Mouse (Mus musculus) lung, embryonic 14.5 days (tissue): Measurements from ENCODE around the gene Disp3. TPM values are rescaled to one million over a fixed set of nuclear protein-coding genes. Genes with fewer than 3 reads are reported as not detected.

Source experiments
- ATAC-seq: fragments of 200-750 bp; cut with Nextera tagmentation; 2 replicates; pipeline ENCODE4 v1.8.0; 2017; ENCODE audit warnings: mild to moderate bottlenecking, moderate TSS enrichment, moderate library complexity; ENCODE audit not compliant: insufficient read depth
- DNase-seq: peaks from one replicate; pipeline ENCODE4 v3.0.0-alpha.2; 2015
- H3K27ac ChIP-seq: fragments of 300-500 bp; sonication (generic); 2 replicates; pipeline ENCODE4 v1.5.1; 2014; ENCODE audit warnings: low read depth, mild to moderate bottlenecking, moderate library complexity
- H3K27me3 ChIP-seq: fragments of 300-500 bp; sonication (generic); 2 replicates; pipeline ENCODE4 v1.6.1; 2014; ENCODE audit warnings: low read length, control low read depth; ENCODE audit not compliant: insufficient read depth
- H3K36me3 ChIP-seq: fragments of 300-500 bp; sonication (generic); 2 replicates; pipeline ENCODE4 v1.6.1; 2014; ENCODE audit warnings: control low read depth; ENCODE audit not compliant: insufficient read depth
- H3K4me1 ChIP-seq: fragments of 300-500 bp; sonication (generic); 2 replicates; pipeline ENCODE4 v1.6.1; 2014; ENCODE audit warnings: antibody characterized with exemption, control low read depth; ENCODE audit not compliant: insufficient read depth
- H3K4me2 ChIP-seq: fragments of 300-500 bp; sonication (generic); 2 replicates; pipeline ENCODE4 v1.6.1; 2014; ENCODE audit warnings: mild to moderate bottlenecking
- H3K4me3 ChIP-seq: fragments of 300-500 bp; sonication (generic); 2 replicates; pipeline ENCODE4 v1.5.1; 2014; ENCODE audit warnings: low read depth, low read length
- H3K9ac ChIP-seq: fragments of 300-500 bp; sonication (generic); 2 replicates; pipeline ENCODE4 v1.6.1; 2014
- H3K9me3 ChIP-seq: fragments of 300-500 bp; sonication (generic); 2 replicates; pipeline ENCODE4 v1.6.1; 2016; ENCODE audit warnings: low read depth, low read length, control low read depth
- CTCF ChIP-seq: IDR thresholded peaks from 2 replicates; pipeline ENCODE4 v1.5.1; 2016; ENCODE audit warnings: antibody characterized with exemption, low read depth
- WGBS: fragments of 180-500 bp; shearing (Covaris S2); extraction: QIAGEN DNeasy Blood & Tissue Kit; methylation state at CpG from one replicate; pipeline ENCODE4 v1.1.7; 2014; 5-methylcytosine and 5-hydroxymethylcytosine counted together
- polyA plus RNA-seq: library from polyadenylated mRNA; unstranded; fragments of >200 nt; fragmentation: Nextera tagmentation; extraction: Ambion mirVana; gene quantifications from 2 replicates; pipeline ENCODE4 v1.2.1, GENCODE M21; 2014

Disp3 gene
- polyA plus RNA-seq, 1 experiment from 2014 or later = 0.18 TPM

DNA sequence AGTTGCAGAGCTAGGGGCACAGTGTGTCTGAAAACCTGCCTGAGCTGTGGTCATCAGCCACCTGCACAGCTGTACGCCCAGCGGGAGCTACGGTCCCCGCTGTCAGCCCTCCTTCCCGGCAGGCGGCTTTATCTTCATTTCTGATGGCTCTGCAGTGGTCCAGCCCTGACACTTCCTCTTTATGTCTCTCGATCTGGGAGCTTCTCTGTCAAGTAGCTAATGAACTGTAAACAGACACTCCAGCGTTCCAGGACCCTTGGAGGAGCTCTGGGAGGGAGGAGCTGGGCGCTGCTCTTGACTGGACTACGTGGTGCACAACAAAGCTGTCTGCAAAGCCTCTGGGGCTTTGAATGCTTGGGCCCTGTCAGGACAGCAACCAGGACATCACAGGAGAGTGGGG, 67.1 kb downstream of the Disp3 start:
- ATAC-seq = no peak; the same call in 1 of the 2 replicates
- DNase-seq = peak; percentile 33

DNA sequence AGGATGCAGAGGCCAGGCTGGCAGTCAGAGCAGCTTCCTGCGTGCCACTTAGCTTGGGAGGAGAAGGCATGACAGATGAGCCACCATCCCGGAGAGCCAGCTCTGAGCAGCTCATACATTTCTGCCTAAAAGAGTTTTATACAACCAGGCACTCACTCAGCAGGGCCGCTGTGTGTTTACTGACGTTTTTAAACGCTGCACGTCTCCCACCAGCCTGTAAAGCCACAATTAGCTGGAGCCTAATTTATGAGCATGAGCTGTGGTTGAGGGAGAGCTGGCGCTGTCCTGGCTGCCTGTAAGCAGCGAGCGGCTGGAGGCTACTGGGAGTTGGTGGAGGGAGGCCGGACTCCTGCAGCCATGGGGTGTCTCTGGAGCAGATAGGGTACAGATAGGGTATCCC, 69.5 kb downstream of the Disp3 start:
- H3K27ac ChIP-seq = no peak overlapping the region
- 11% methylated on average over 10 of the region's 10 CpGs for WGBS
- no peak overlapping the region for H3K4me3 ChIP-seq
- no peak for ATAC-seq
- peak; percentile 3 for DNase-seq
- H3K27me3 ChIP-seq = peaks cover 6% of the 10 kb centered on the region
- H3K9me3 ChIP-seq = no peaks in the 10 kb centered on the region
- H3K9ac ChIP-seq = no peak overlapping the region
- TF ChIP-seq CTCF = no peak
- H3K36me3 ChIP-seq = no peaks in the 10 kb centered on the region
- H3K4me2 ChIP-seq = no peak overlapping the region
- H3K4me1 ChIP-seq = no peaks in the 10 kb centered on the region

More for the DNA sequence above, 67.1 kb downstream of the Disp3 start:
- Histone ChIP-seq H3K4me1 (no peaks in the 10 kb centered on the region), H3K9me3 (no peaks in the 10 kb centered on the region), H3K4me3 (no peak overlapping the region), H3K4me2 (no peak overlapping the region), H3K27ac (no peak overlapping the region), H3K9ac (no peak overlapping the region), H3K36me3 (no peaks in the 10 kb centered on the region), H3K27me3 (peaks cover 6% of the 10 kb centered on the region)
- no peak for TF ChIP-seq CTCF
- under 1% methylated on average over 10 of the region's 10 CpGs for WGBS

GRCm38 (mm10) chr4:148215264-148215900, 72.4 kb downstream of the Disp3 start:
- Histone ChIP-seq H3K27ac (no peak overlapping the region), H3K9ac (no peak overlapping the region), H3K4me3 (no peak overlapping the region), H3K4me1 (no peaks in the 10 kb centered on the region), H3K9me3 (no peaks in the 10 kb centered on the region), H3K27me3 (peaks cover 6% of the 10 kb centered on the region), H3K4me2 (no peak overlapping the region), H3K36me3 (no peaks in the 10 kb centered on the region)
- no peak for TF ChIP-seq CTCF
- ATAC-seq (no peak), DNase-seq (no peak)
- WGBS = 27% methylated on average over 11 of the region's 11 CpGs

DNA sequence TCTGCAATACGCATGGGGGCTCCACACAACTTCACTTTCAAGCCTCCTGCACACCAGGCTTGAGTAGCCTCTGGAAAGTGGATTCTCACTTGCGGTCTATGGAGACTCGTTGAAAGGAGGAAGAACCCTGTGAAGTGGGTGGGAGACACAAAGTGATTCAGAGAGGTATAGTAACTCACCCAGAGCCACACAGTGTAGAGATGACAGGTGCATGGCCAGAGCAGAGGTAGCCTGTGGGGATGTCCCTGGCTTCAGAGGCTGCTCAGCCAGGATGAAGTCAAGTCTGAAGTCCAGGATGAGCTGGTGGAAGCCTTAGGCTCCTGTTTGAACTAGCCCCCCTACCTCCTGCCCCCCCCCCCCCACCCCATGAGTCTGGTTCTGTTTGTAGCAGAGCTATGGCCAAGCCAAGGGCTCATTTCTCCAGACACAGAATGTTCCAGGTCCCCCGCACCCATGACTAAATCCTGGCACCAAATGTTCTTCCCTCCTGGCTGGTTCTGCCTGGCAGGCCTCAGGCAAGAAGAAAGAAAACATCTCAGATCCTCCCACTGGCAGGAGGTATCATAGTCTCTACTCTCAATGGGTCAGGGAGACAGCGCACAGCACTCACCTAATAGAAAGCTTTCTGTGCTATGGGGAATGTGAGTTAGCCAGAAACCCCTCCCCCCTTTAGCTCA, 73.2 kb downstream of the Disp3 start:
- ATAC-seq (no peak), DNase-seq (no peak)
- Histone ChIP-seq H3K9ac (no peak overlapping the region), H3K4me3 (no peak overlapping the region), H3K27ac (no peak overlapping the region), H3K4me1 (no peaks in the 10 kb centered on the region), H3K9me3 (no peaks in the 10 kb centered on the region), H3K4me2 (no peak overlapping the region), H3K27me3 (peaks cover 6% of the 10 kb centered on the region; the same call in 1 of the 2 replicates), H3K36me3 (no peaks in the 10 kb centered on the region)
- WGBS = 51% methylated on average over 5 of the region's 5 CpGs
- TF ChIP-seq CTCF = no peak

- no peak for ATAC-seq
- H3K27me3 ChIP-seq = no peaks in the 10 kb centered on the region
- no peak overlapping the region for H3K27ac ChIP-seq
- H3K9ac ChIP-seq = no peak overlapping the region
- TF ChIP-seq CTCF = no peak
- no peak overlapping the region for H3K4me2 ChIP-seq
- H3K4me1 ChIP-seq = no peaks in the 10 kb centered on the region
- no peaks in the 10 kb centered on the region for H3K9me3 ChIP-seq
- H3K4me3 ChIP-seq = no peak overlapping the region
- no peaks in the 10 kb centered on the region for H3K36me3 ChIP-seq
- DNase-seq = no peak
- WGBS = 38% methylated on average over 6 of the region's 6 CpGs
These were observed 82.9 kb downstream of the Disp3 start for GRCm38 (mm10) chr4:148204873-148205232.

DNA sequence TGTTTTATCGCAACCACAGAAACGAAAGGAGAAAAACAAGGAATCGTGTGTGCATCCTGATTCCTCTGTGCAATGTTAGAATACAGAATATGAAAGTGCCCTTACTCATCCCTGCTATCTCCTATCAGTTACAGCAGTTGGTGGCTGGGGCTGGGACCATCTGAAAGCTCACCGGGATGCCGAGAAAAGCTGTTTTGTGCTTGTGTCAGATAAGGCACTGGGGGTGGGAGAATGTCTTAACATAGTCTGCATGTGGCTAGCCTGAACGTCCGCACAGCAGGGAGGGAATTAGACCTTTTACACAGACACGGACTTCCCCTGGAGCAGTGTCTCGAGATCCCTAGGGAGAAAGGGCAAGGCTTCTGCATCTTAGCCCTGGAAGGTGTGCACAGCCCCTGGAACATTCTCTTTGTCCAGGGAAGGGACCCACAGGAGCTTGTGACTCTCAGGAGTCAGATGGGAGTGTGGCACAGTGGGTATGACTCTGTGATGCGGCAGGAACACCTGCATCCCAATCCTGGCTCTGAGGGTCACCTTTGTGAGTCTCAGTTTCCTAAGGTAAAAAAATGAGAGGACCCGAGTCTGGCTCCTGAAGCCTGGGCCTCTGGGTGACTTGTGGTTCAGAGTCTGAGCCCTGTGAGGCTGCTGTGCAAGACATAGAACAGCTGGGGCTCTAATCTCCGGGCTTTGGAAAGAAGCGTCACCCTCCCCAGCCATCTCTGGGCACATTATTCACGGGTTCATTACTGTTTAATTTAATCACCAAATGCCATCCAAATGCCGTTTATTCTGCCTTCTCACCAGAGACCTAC, 83.5 kb downstream of the Disp3 start:
- 48% methylated on average over 15 of the region's 15 CpGs for WGBS
- H3K27ac ChIP-seq = no peak overlapping the region
- H3K36me3 ChIP-seq = no peaks in the 10 kb centered on the region
- no peak overlapping the region for H3K4me2 ChIP-seq
- no peaks in the 10 kb centered on the region for H3K9me3 ChIP-seq
- TF ChIP-seq CTCF = no peak
- no peaks in the 10 kb centered on the region for H3K27me3 ChIP-seq
- H3K9ac ChIP-seq = no peak overlapping the region
- DNase-seq (peak; percentile 35), ATAC-seq (peak; percentile 44; the same call in 1 of the 2 replicates)
- H3K4me3 ChIP-seq = no peak overlapping the region
- H3K4me1 ChIP-seq = no peaks in the 10 kb centered on the region

DNA sequence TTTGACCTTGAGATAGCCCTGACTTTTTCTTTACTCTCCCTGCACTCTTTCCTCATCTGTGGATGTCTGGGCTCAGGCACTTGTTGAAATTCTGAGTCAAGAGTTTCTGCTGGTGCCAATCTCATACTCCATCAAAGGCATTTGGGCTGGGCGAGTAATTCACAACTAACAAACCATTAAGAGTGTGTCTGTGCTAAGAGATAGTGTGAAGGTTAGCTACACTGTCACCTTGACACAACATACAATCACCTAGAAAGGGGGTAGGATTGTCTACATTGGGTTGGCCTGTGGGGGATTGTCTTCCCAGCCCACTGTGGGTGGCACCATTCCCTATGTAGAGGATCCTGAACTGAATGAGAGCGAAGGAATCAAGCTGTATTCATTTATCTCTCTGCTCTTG, 84.2 kb downstream of the Disp3 start:
- H3K4me1 ChIP-seq = no peaks in the 10 kb centered on the region
- no peaks in the 10 kb centered on the region for H3K27me3 ChIP-seq
- no peak overlapping the region for H3K27ac ChIP-seq
- H3K4me3 ChIP-seq = no peak overlapping the region
- no peak for DNase-seq
- H3K9ac ChIP-seq = no peak overlapping the region
- no peaks in the 10 kb centered on the region for H3K9me3 ChIP-seq
- 80% methylated on average over 2 of the region's 2 CpGs for WGBS
- H3K36me3 ChIP-seq = no peaks in the 10 kb centered on the region
- no peak for TF ChIP-seq CTCF
- no peak for ATAC-seq
- no peak overlapping the region for H3K4me2 ChIP-seq
